Mouse (Mus musculus): ENCODE results near the gene Pigv.

- TF ChIP-seq MAX (IDR thresholded peaks at IDR 0.05; ENCODE audit: low read depth) (no peak), POLR2A (IDR thresholded peaks at IDR 0.05; ENCODE audit: insufficient read length, low read depth) (no peak), MYOD1 (IDR thresholded peaks at IDR 0.05; ENCODE audit: control insufficient read depth in 1 of 3, insufficient read length in 2 of 3, low read depth in 2 of 3) (no peak), CEBPB (IDR thresholded peaks at IDR 0.05; ENCODE audit: insufficient read depth, poor library complexity, severe bottlenecking) (no peak)
Observed at GRCm38 (mm10) chr4:133651986-133652385, 20.5 kb downstream of the Pigv start.
